Mouse (Mus musculus): ENCODE data around the gene Myrip. TPM values are rescaled to one million over a fixed set of nuclear protein-coding genes. Genes with fewer than 3 reads are reported as not detected.
"Not testable (repeated sequence)": the region's sequence is repeated elsewhere in the genome, so short reads cannot be mapped to it uniquely, and the experiment has no call there.

The Myrip gene
- 10 to 100 TPM; 49.6 to 52.7 TPM for total RNA-seq (2021)

GRCm38 (mm10) chr9:120301213-120301612, at the start of gene Myrip:
Gene Myrip, plus strand, starts transcription at chr9:120301513.
- DNase-seq (ENCODE audit: extremely low spot score in 1 of 2, low spot score in 1 of 2) = not testable (repeated sequence)

GRCm38 (mm10) chr9:120259805-120260204, 41.5 kb upstream of the Myrip start:
- peak in 1 of 2 experiments; percentile 58 for DNase-seq (ENCODE audit: extremely low spot score in 1 of 2, low spot score in 1 of 2)

GRCm38 (mm10) chr9:120263994-120264393, 37.3 kb upstream of the Myrip start:
- DNase-seq (ENCODE audit: extremely low spot score in 1 of 2, low spot score in 1 of 2) = peak; percentile 22 to 61

GRCm38 (mm10) chr9:120273083-120273482, 28.2 kb upstream of the Myrip start:
- no peak for DNase-seq (ENCODE audit: extremely low spot score in 1 of 2, low spot score in 1 of 2)

- no peak for DNase-seq (ENCODE audit: extremely low spot score in 1 of 2, low spot score in 1 of 2)
These were observed 26.1 kb upstream of the Myrip start for GRCm38 (mm10) chr9:120275226-120275625.

GRCm38 (mm10) chr9:120281147-120281546, 20.2 kb upstream of the Myrip start:
- no peak for DNase-seq (ENCODE audit: extremely low spot score in 1 of 2, low spot score in 1 of 2)

- DNase-seq (ENCODE audit: extremely low spot score in 1 of 2, low spot score in 1 of 2) = no peak
These were observed 18.8 kb upstream of the Myrip start for GRCm38 (mm10) chr9:120282461-120283047.

- DNase-seq (ENCODE audit: extremely low spot score in 1 of 2, low spot score in 1 of 2) = no peak
These were observed 17.8 kb upstream of the Myrip start for GRCm38 (mm10) chr9:120283556-120283955.

- DNase-seq (ENCODE audit: extremely low spot score in 1 of 2, low spot score in 1 of 2) = no peak
These were observed 13.3 kb upstream of the Myrip start for GRCm38 (mm10) chr9:120288011-120288410.

GRCm38 (mm10) chr9:120290375-120290774, 10.9 kb upstream of the Myrip start:
- no peak for DNase-seq (ENCODE audit: extremely low spot score in 1 of 2, low spot score in 1 of 2)

GRCm38 (mm10) chr9:120292488-120292887, 8.8 kb upstream of the Myrip start:
- no peak for DNase-seq (ENCODE audit: extremely low spot score in 1 of 2, low spot score in 1 of 2)

GRCm38 (mm10) chr9:120295527-120295926, 5.8 kb upstream of the Myrip start:
- no peak for DNase-seq (ENCODE audit: extremely low spot score in 1 of 2, low spot score in 1 of 2)

- no peak for DNase-seq (ENCODE audit: extremely low spot score in 1 of 2, low spot score in 1 of 2)
These were observed 4.4 kb upstream of the Myrip start for GRCm38 (mm10) chr9:120296938-120297337.

GRCm38 (mm10) chr9:120299429-120299828, 1.9 kb upstream of the Myrip start:
- no peak for DNase-seq (ENCODE audit: extremely low spot score in 1 of 2, low spot score in 1 of 2)

GRCm38 (mm10) chr9:120302980-120303452, 1.7 kb downstream of the Myrip start:
- DNase-seq (ENCODE audit: extremely low spot score in 1 of 2, low spot score in 1 of 2) = peak in 1 of 2 experiments; percentile 25

- peak; percentile 54 to 75 for DNase-seq (ENCODE audit: extremely low spot score in 1 of 2, low spot score in 1 of 2)
These were observed 2.4 kb downstream of the Myrip start for GRCm38 (mm10) chr9:120303453-120304299.

GRCm38 (mm10) chr9:120304300-120305137, 3.2 kb downstream of the Myrip start:
- DNase-seq (ENCODE audit: extremely low spot score in 1 of 2, low spot score in 1 of 2) = peak; percentile 40 to 48

- no peak for DNase-seq (ENCODE audit: extremely low spot score in 1 of 2, low spot score in 1 of 2)
These were observed 13.9 kb downstream of the Myrip start for GRCm38 (mm10) chr9:120315171-120315570.

- DNase-seq (ENCODE audit: extremely low spot score in 1 of 2, low spot score in 1 of 2) = no peak
These were observed 17.8 kb downstream of the Myrip start for GRCm38 (mm10) chr9:120319099-120319498.

- DNase-seq (ENCODE audit: extremely low spot score in 1 of 2, low spot score in 1 of 2) = no peak
These were observed 19.3 kb downstream of the Myrip start for GRCm38 (mm10) chr9:120320573-120320972.

Measured in layer of hippocampus, postnatal 25 days (tissue).